Mouse (Mus musculus) lung, adult 2 months (tissue): ENCODE results near the gene Gm20388.

Source experiments
- CTCF ChIP-seq: fragments of 200-500 bp; IDR thresholded peaks from 2 replicates; pipeline ENCODE4 v1.5.1; 2011; ENCODE audit warnings: mild to moderate bottlenecking, low read length, control low read depth; ENCODE audit not compliant: insufficient read depth
- POLR2A ChIP-seq: fragments of 200-500 bp; IDR thresholded peaks from 2 replicates; pipeline ENCODE4 v1.6.1; 2011; ENCODE audit warnings: low read depth, mild to moderate bottlenecking, control low read depth, low read length, borderline replicate concordance; ENCODE audit errors: extremely low read depth

GRCm38 (mm10) chr8:120549922-120550321 is 639.3 kb downstream of the Gm20388 start:
- TF ChIP-seq CTCF (no peak), POLR2A (no peak)
